Mouse (Mus musculus): ENCODE measurements around the gene Ngfr.

DNA sequence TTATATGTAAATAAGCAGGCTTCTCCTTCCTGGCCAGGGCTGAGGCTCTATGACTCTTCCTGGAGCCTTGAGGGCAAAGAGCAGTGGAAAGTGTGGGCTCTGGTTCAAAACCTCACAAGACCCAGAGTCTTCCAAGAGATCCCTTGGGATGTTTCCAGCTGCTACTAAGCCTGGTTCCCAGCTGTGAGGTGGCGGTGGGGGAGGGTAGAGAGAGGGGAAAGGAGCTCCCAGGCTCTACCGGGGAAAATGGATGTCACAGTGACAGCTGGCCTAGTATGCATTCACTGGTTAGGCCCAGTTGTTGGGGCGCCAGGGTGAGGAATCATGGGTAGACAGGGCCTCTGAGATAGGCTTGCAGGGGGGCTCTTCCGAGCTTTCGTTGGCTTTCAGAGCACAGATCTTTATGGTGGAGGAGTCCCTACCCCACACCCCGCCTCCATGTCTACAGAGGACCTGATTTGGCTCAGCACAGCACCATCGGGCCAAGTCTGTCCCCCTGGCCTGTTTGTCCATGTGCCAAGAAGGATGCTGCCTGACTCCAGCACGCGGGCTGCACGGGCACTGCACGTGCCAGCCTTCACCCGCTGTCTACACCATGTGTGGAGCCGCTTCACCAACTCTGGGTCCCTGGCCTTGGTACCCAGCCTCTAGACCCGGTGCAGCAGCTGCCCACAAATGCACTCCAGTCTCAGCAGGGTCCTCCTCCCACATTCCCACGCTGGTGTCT, 49.0 kb downstream of the Ngfr start:
- TF ChIP-seq POLR2A (IDR thresholded peaks at IDR 0.05; ENCODE audit: low read depth, low read length) (no peak), CTCF (IDR thresholded peaks at IDR 0.05; ENCODE audit: extremely low read depth, insufficient read length, insufficient replicate concordance, low read depth, low read length) (no peak)
